Mouse (Mus musculus): ENCODE measurements around the gene Cs. TPM values are rescaled to one million over a fixed set of nuclear protein-coding genes. Genes with fewer than 3 reads are reported as not detected.
"Not testable (repeated sequence)": the region's sequence is repeated elsewhere in the genome, so short reads cannot be mapped to it uniquely, and the experiment has no call there.

Cs gene
- polyA plus RNA-seq, 1 experiment from 2014 or later, result 424 TPM

DNA sequence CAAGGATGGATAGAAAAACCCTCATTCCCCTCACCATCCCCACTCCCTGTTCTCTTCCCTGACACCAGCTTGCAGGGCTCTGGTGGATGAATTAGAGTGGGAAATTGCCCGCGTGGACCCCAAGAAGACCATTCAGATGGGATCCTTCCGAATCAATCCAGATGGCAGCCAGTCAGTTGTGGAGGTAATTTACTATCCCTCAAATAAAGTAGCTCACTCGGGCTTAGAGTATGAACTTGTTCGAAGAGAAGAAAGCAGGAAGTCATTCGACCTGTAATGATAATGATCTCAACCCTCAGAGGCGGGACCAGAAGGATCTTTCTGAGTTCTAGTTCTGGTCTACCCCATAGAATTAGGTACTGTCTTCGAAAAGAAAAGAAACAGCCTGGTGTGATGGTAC, 14.0 kb upstream of the Cs start:
- H3K4me1 ChIP-seq (ENCODE audit: control insufficient read depth, insufficient read depth, low read length), result peaks cover 12% of the 10 kb centered on the region; the same call in 1 of the 2 replicates
- peaks cover 28% of the 10 kb centered on the region for H3K36me3 ChIP-seq (ENCODE audit: control insufficient read depth, insufficient read depth, low read length)
- peak overlapping the region; percentile 91 for H3K4me3 ChIP-seq (ENCODE audit: low read depth, low read length)
- H3K27ac ChIP-seq (ENCODE audit: low read depth, low read length), result no peak overlapping the region
- 72% methylated on average over 8 of the region's 8 CpGs for WGBS (ENCODE audit: insufficient replicate concordance)
- ATAC-seq (replicated peaks; ENCODE audit: insufficient number of reproducible peaks, low FRiP score, low TSS enrichment), result no peak
- no peaks in the 10 kb centered on the region for H3K27me3 ChIP-seq (ENCODE audit: control insufficient read depth, insufficient read depth, low read length)
- peak overlapping the region; percentile 92 for H3K4me2 ChIP-seq
- peak overlapping the region; percentile 99 for H3K9ac ChIP-seq (ENCODE audit: low read depth, low read length)
- no peaks in the 10 kb centered on the region for H3K9me3 ChIP-seq (replicated peaks; ENCODE audit: control insufficient read depth, low read length)

DNA sequence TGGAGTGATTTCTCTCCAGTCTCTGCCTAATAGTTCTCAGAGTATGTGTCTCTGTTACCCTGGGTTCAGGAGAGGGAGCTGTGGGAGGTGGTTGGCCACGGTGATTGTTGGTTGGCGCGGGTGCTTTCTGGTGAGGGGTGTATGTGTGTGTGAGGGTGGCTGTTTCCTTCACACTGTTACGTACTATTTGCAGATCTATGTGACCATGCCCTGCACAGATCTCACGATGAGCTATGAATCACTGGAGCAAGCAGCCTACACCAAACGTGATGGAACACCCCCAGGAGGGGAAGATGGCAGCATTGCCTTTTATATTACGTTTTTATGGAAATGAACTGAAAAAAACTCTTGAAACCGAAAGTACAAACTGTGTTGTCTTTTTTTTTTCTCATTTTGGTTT, 10.7 kb upstream of the Cs start:
- Histone ChIP-seq H3K36me3 (ENCODE audit: control insufficient read depth, insufficient read depth, low read length) (peaks cover 19% of the 10 kb centered on the region), H3K4me1 (ENCODE audit: control insufficient read depth, insufficient read depth, low read length) (peaks cover 7% of the 10 kb centered on the region; the same call in 1 of the 2 replicates), H3K4me3 (ENCODE audit: low read depth, low read length) (no peak overlapping the region), H3K27me3 (ENCODE audit: control insufficient read depth, insufficient read depth, low read length) (no peaks in the 10 kb centered on the region), H3K27ac (ENCODE audit: low read depth, low read length) (no peak overlapping the region), H3K9me3 (replicated peaks; ENCODE audit: control insufficient read depth, low read length) (no peaks in the 10 kb centered on the region), H3K9ac (ENCODE audit: low read depth, low read length) (no peak overlapping the region), H3K4me2 (no peak overlapping the region)
- WGBS (ENCODE audit: insufficient replicate concordance), result 94% methylated on average over 8 of the region's 8 CpGs
- ATAC-seq (replicated peaks; ENCODE audit: insufficient number of reproducible peaks, low FRiP score, low TSS enrichment), result no peak

- Histone ChIP-seq H3K27me3 (ENCODE audit: control insufficient read depth, insufficient read depth, low read length) (no peaks in the 10 kb centered on the region), H3K4me1 (ENCODE audit: control insufficient read depth, insufficient read depth, low read length) (peaks cover 7% of the 10 kb centered on the region; the same call in 1 of the 2 replicates), H3K4me2 (no peak overlapping the region), H3K36me3 (ENCODE audit: control insufficient read depth, insufficient read depth, low read length) (peaks cover 19% of the 10 kb centered on the region), H3K27ac (ENCODE audit: low read depth, low read length) (no peak overlapping the region), H3K9me3 (replicated peaks; ENCODE audit: control insufficient read depth, low read length) (no peaks in the 10 kb centered on the region), H3K9ac (ENCODE audit: low read depth, low read length) (no peak overlapping the region), H3K4me3 (ENCODE audit: low read depth, low read length) (no peak overlapping the region)
- 86% methylated on average over 10 of the region's 10 CpGs for WGBS (ENCODE audit: insufficient replicate concordance)
- ATAC-seq (replicated peaks; ENCODE audit: insufficient number of reproducible peaks, low FRiP score, low TSS enrichment), result no peak
Observed at GRCm38 (mm10) chr10:128327610-128328009, 9.9 kb upstream of the Cs start.

DNA sequence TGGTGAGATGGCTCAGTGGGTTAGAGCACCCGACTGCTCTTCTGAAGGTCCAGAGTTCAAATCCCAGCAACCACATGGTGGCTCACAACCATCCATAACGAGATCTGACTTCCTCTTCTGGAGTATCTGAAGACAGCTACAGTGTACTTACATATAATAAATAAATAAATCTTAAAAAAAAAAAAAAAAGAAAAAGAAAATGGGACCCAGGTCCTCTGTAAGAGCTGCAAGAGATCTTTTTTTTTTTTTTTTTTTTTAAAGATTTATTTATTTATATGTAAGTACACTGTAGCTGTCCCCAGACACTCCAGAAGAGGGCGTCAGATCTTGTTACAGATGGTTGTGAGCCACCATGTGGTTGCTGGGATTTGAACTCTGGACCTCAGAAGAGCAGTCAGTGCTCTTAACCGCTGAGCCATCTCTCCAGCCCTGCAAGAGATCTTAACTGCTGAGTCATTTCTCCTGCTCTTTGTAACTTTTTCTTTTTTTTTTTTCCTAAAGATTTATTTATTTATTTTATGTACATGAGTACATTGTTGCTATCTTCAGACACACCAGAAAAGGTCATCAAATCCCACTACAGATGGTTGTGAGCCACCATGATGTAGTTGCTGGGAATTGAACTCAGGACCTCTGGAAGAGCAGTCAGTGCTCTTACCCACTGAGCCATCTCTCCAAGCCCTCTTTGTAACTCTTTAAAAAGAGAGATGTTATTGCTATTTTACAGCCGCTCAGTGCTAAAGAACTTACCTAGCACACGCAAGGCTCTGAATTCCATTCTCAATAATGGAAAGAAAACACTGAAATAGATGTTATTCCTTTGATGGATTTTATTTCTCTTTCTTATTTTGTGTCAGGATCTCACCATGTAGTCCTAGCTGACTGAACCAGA, 4.9 kb upstream of the Cs start:
- not testable (repeated sequence) for H3K9me3 ChIP-seq (replicated peaks; ENCODE audit: control insufficient read depth, low read length); H3K27me3 ChIP-seq (ENCODE audit: control insufficient read depth, insufficient read depth, low read length); H3K27ac ChIP-seq (ENCODE audit: low read depth, low read length); H3K4me3 ChIP-seq (ENCODE audit: low read depth, low read length); H3K36me3 ChIP-seq (ENCODE audit: control insufficient read depth, insufficient read depth, low read length); ATAC-seq (replicated peaks; ENCODE audit: insufficient number of reproducible peaks, low FRiP score, low TSS enrichment); H3K4me2 ChIP-seq; H3K9ac ChIP-seq (ENCODE audit: low read depth, low read length); H3K4me1 ChIP-seq (ENCODE audit: control insufficient read depth, insufficient read depth, low read length)
- WGBS (ENCODE audit: insufficient replicate concordance), result 72% methylated on average over 5 of the region's 6 CpGs

DNA sequence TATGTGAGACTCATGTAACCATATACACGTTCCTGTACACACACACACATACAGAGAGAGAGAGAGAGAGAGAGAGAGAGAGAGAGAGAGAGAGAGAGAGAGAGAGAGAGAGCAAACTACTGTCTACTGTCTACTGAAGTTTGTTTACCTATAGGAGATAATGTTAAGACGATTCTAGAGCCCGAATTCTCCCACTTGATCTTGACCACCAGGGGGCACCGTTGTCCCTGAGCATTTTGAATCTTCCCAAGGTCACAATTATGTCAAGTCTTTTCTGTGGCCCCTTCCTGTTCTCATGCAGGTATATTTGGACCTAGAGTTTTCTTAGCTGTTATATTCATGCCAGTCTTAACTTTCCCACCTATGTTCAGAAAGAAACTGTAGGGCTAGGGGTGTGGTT, 2.0 kb upstream of the Cs start:
- no peak overlapping the region for H3K4me2 ChIP-seq
- peaks cover 27% of the 10 kb centered on the region for H3K4me1 ChIP-seq (ENCODE audit: control insufficient read depth, insufficient read depth, low read length)
- no peak overlapping the region for H3K9ac ChIP-seq (ENCODE audit: low read depth, low read length)
- no peak overlapping the region for H3K4me3 ChIP-seq (ENCODE audit: low read depth, low read length)
- no peaks in the 10 kb centered on the region for H3K27me3 ChIP-seq (ENCODE audit: control insufficient read depth, insufficient read depth, low read length)
- no peaks in the 10 kb centered on the region for H3K9me3 ChIP-seq (replicated peaks; ENCODE audit: control insufficient read depth, low read length)
- H3K36me3 ChIP-seq (ENCODE audit: control insufficient read depth, insufficient read depth, low read length), result no peaks in the 10 kb centered on the region
- ATAC-seq (replicated peaks; ENCODE audit: insufficient number of reproducible peaks, low FRiP score, low TSS enrichment), result no peak
- no peak overlapping the region for H3K27ac ChIP-seq (ENCODE audit: low read depth, low read length)
- 0% methylated on average over 4 of the region's 4 CpGs for WGBS (ENCODE audit: insufficient replicate concordance)

DNA sequence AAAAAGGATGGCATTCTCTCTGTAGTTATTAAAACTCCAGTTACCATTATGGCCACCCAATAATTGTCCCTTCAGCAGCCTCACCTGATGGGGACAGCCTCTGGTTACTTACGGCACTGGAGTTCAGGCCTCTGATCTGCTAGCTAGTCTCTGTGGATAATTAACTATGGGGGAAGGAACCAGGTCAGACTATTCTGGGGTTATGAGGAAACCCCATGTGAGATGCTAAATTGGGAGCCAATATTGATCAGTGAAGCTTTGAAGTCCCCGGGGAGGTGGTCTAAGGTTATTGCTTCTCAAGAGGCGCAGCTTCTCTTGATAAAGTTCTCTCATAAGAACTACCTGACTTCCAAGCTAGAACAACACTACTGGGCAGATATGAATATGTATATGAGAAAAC, 1.3 kb upstream of the Cs start:
- Histone ChIP-seq H3K9ac (ENCODE audit: low read depth, low read length) (no peak overlapping the region), H3K4me2 (peak overlapping the region; percentile 63), H3K9me3 (replicated peaks; ENCODE audit: control insufficient read depth, low read length) (no peaks in the 10 kb centered on the region), H3K36me3 (ENCODE audit: control insufficient read depth, insufficient read depth, low read length) (no peaks in the 10 kb centered on the region), H3K27ac (ENCODE audit: low read depth, low read length) (peak overlapping the region; percentile 96), H3K4me3 (ENCODE audit: low read depth, low read length) (no peak overlapping the region), H3K27me3 (ENCODE audit: control insufficient read depth, insufficient read depth, low read length) (no peaks in the 10 kb centered on the region), H3K4me1 (ENCODE audit: control insufficient read depth, insufficient read depth, low read length) (peaks cover 30% of the 10 kb centered on the region)
- WGBS (ENCODE audit: insufficient replicate concordance), result 84% methylated on average over 3 of the region's 3 CpGs
- ATAC-seq (replicated peaks; ENCODE audit: insufficient number of reproducible peaks, low FRiP score, low TSS enrichment), result no peak

DNA sequence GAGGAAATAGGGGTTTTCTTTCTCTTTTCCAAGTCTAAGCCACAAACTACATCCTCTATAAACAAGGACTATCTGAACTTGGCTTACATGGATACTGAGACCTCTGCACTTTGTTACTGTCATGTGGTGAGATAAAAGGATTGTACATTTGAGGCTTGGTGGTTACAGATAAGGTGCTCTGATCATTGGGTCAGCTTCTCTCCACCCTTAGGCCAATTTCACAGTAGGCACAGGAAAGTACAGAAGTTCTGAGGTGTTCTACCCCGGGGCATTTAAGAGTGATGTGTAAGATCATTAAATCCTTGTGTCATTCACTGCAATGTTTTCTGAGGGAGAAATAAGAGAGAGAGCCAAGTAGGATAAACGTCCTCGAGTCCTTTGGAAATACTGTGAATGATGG, 937 bp upstream of the Cs start:
- H3K4me1 ChIP-seq (ENCODE audit: control insufficient read depth, insufficient read depth, low read length), result peaks cover 33% of the 10 kb centered on the region
- no peaks in the 10 kb centered on the region for H3K36me3 ChIP-seq (ENCODE audit: control insufficient read depth, insufficient read depth, low read length)
- no peak for ATAC-seq (replicated peaks; ENCODE audit: insufficient number of reproducible peaks, low FRiP score, low TSS enrichment)
- peak overlapping the region; percentile 75; the same call in 1 of the 2 replicates for H3K4me3 ChIP-seq (ENCODE audit: low read depth, low read length)
- no peaks in the 10 kb centered on the region for H3K27me3 ChIP-seq (ENCODE audit: control insufficient read depth, insufficient read depth, low read length)
- no peaks in the 10 kb centered on the region for H3K9me3 ChIP-seq (replicated peaks; ENCODE audit: control insufficient read depth, low read length)
- H3K4me2 ChIP-seq, result peak overlapping the region; percentile 63
- WGBS (ENCODE audit: insufficient replicate concordance), result 76% methylated on average over 3 of the region's 3 CpGs
- H3K27ac ChIP-seq (ENCODE audit: low read depth, low read length), result peak overlapping the region; percentile 96
- H3K9ac ChIP-seq (ENCODE audit: low read depth, low read length), result peak overlapping the region; percentile 58

GRCm38 (mm10) chr10:128338415-128338814, 881 bp downstream of the Cs start:
- Histone ChIP-seq H3K27ac (ENCODE audit: low read depth, low read length) (peak overlapping the region; percentile 96), H3K4me3 (ENCODE audit: low read depth, low read length) (peak overlapping the region; percentile 75), H3K4me1 (ENCODE audit: control insufficient read depth, insufficient read depth, low read length) (peaks cover 38% of the 10 kb centered on the region), H3K36me3 (ENCODE audit: control insufficient read depth, insufficient read depth, low read length) (no peaks in the 10 kb centered on the region), H3K4me2 (peak overlapping the region; percentile 75), H3K9me3 (replicated peaks; ENCODE audit: control insufficient read depth, low read length) (no peaks in the 10 kb centered on the region), H3K9ac (ENCODE audit: low read depth, low read length) (peak overlapping the region; percentile 87), H3K27me3 (ENCODE audit: control insufficient read depth, insufficient read depth, low read length) (no peaks in the 10 kb centered on the region)
- 15% methylated on average over 5 of the region's 5 CpGs for WGBS (ENCODE audit: insufficient replicate concordance)
- no peak for ATAC-seq (replicated peaks; ENCODE audit: insufficient number of reproducible peaks, low FRiP score, low TSS enrichment)

DNA sequence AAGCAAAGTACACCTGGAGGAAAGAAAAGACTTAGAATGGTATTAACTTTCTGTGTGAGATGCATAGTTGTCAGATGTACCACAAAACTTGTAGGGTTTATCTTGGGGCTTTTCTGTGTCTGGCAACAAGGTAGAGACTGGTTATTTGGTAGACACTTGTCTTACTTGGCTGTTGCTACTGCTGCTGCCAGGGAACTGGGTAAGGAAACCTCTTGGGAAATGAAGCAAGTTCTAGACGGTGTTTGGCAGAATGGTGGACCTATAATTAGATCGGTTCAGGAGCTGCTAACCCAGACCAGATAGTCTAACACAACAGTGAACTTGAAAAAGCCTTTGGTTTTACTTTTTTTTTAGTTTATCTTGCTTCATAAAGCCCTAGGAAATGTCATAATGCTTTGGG, 1.4 kb downstream of the Cs start:
- Histone ChIP-seq H3K9me3 (replicated peaks; ENCODE audit: control insufficient read depth, low read length) (no peaks in the 10 kb centered on the region), H3K36me3 (ENCODE audit: control insufficient read depth, insufficient read depth, low read length) (no peaks in the 10 kb centered on the region), H3K27ac (ENCODE audit: low read depth, low read length) (peak overlapping the region; percentile 96; the same call in 1 of the 2 replicates), H3K4me2 (peak overlapping the region; percentile 75), H3K27me3 (ENCODE audit: control insufficient read depth, insufficient read depth, low read length) (no peaks in the 10 kb centered on the region), H3K4me1 (ENCODE audit: control insufficient read depth, insufficient read depth, low read length) (peaks cover 41% of the 10 kb centered on the region), H3K4me3 (ENCODE audit: low read depth, low read length) (peak overlapping the region; percentile 75), H3K9ac (ENCODE audit: low read depth, low read length) (peak overlapping the region; percentile 87; the same call in 1 of the 2 replicates)
- WGBS (ENCODE audit: insufficient replicate concordance), result 42% methylated on average over 2 of the region's 2 CpGs
- no peak for ATAC-seq (replicated peaks; ENCODE audit: insufficient number of reproducible peaks, low FRiP score, low TSS enrichment)

Measured in heart, embryonic 11.5 days (tissue).